Mouse (Mus musculus) left cerebral cortex, postnatal 10 days (tissue): ENCODE measurements at regions not wholly inside any gene's neighbourhood (a gene's known extent, or its start where the extent isn't known, plus 50 kb on each side); places are given as distances from the start of the nearest gene placed in this dataset.

Experiments
- DNase-seq, 2 experiments: peaks; one replicate each; pipeline ENCODE4 v3.0.0; 2021 to 2022; ENCODE audit warnings: low spot score in 2 of 2, mixed read lengths in 1 of 2; ENCODE audit errors: extremely low spot score in 1 of 2
- intact Hi-C: fragments of 180-260 bp; cut with DNase I; formaldehyde crosslinking; loops from one replicate; pipeline ENCODE4 v1.15.1; 2025

GRCm38 (mm10) chr16:63229567-63229966 lies 375.5 kb downstream of the Pros1 start:
- intact Hi-C loops: loop anchor here (10.0 kb wide), 1 partner anchor 1515 kb away; no protein-coding TSS in a partner anchor
- no peak for DNase-seq

- intact Hi-C loops: no loop called here
Observed at GRCm38 (mm10) chr16:63270173-63270572, 416.1 kb downstream of the Pros1 start.

GRCm38 (mm10) chr16:63277556-63277955 lies 423.4 kb downstream of the Pros1 start:
- intact Hi-C loops: no loop called here
- DNase-seq: no peak

More at GRCm38 (mm10) chr16:63270173-63270572, 416.1 kb downstream of the Pros1 start:
- DNase-seq: no peak

- intact Hi-C loops: no loop called here
Observed at GRCm38 (mm10) chr16:63278259-63278697, 424.2 kb downstream of the Pros1 start.

GRCm38 (mm10) chr16:63287655-63288054 lies 433.5 kb downstream of the Pros1 start:
- intact Hi-C loops: no loop called here
- no peak for DNase-seq

More at GRCm38 (mm10) chr16:63278259-63278697, 424.2 kb downstream of the Pros1 start:
- DNase-seq: no peak

- intact Hi-C loops: no loop called here
- DNase-seq: no peak
Observed at GRCm38 (mm10) chr16:63311676-63312075, 457.6 kb downstream of the Pros1 start.

GRCm38 (mm10) chr16:63313544-63313943 lies 459.4 kb downstream of the Pros1 start:
- no peak for DNase-seq
- intact Hi-C loops: no loop called here

GRCm38 (mm10) chr16:63319602-63320001 lies 465.5 kb downstream of the Pros1 start:
- DNase-seq: no peak
- intact Hi-C loops: no loop called here

- no peak for DNase-seq
Observed at GRCm38 (mm10) chr16:63351511-63352125, 497.5 kb downstream of the Pros1 start.

GRCm38 (mm10) chr16:63369868-63370267 lies 494.1 kb downstream of the Epha3 start:
- no peak for DNase-seq
- intact Hi-C loops: no loop called here

More at GRCm38 (mm10) chr16:63351511-63352125, 497.5 kb downstream of the Pros1 start:
- intact Hi-C loops: no loop called here

GRCm38 (mm10) chr16:63371275-63371674 lies 492.7 kb downstream of the Epha3 start:
- no peak for DNase-seq
- intact Hi-C loops: no loop called here

- DNase-seq: no peak
- intact Hi-C loops: no loop called here
Observed at GRCm38 (mm10) chr16:63404976-63405375, 459.0 kb downstream of the Epha3 start.

- intact Hi-C loops: no loop called here
- no peak for DNase-seq
Observed at GRCm38 (mm10) chr16:63412656-63413055, 451.3 kb downstream of the Epha3 start.

- no peak for DNase-seq
- intact Hi-C loops: no loop called here
Observed at GRCm38 (mm10) chr16:63452301-63452700, 411.7 kb downstream of the Epha3 start.

- intact Hi-C loops: no loop called here
- DNase-seq: no peak
Observed at GRCm38 (mm10) chr16:63466615-63467014, 397.4 kb downstream of the Epha3 start.

- intact Hi-C loops: no loop called here
- no peak for DNase-seq
Observed at GRCm38 (mm10) chr16:63468851-63469250, 395.1 kb downstream of the Epha3 start.
